Mouse (Mus musculus) hindbrain, embryonic 10.5 days (tissue): ENCODE measurements around the gene Smcr8. TPM values are rescaled to one million over a fixed set of nuclear protein-coding genes. Genes with fewer than 3 reads are reported as not detected.

ENCODE experiments used
- DNase-seq: peaks from one replicate; pipeline ENCODE4 v3.0.0-alpha.2; 2017; ENCODE audit warnings: low spot score
- H3K27ac ChIP-seq: fragments of 300-500 bp; sonication (generic); 2 replicates; pipeline ENCODE4 v1.5.1; 2016; ENCODE audit warnings: mild to moderate bottlenecking, moderate library complexity
- H3K27me3 ChIP-seq: fragments of 300-500 bp; sonication (generic); 2 replicates; pipeline ENCODE4 v1.6.1; 2016; ENCODE audit warnings: mild to moderate bottlenecking; ENCODE audit not compliant: poor library complexity, insufficient read depth, severe bottlenecking
- H3K36me3 ChIP-seq: fragments of 300-500 bp; sonication (generic); 2 replicates; pipeline ENCODE4 v1.6.1; 2016; ENCODE audit warnings: mild to moderate bottlenecking, moderate library complexity
- H3K4me1 ChIP-seq: fragments of 300-500 bp; sonication (generic); replicated peaks from 2 replicates; pipeline ENCODE4 v1.6.1; 2016; ENCODE audit warnings: mild to moderate bottlenecking
- H3K4me3 ChIP-seq: fragments of 300-500 bp; sonication (generic); 2 replicates; pipeline ENCODE4 v1.5.1; 2016; ENCODE audit warnings: mild to moderate bottlenecking, moderate library complexity
- H3K9me3 ChIP-seq: fragments of 300-500 bp; sonication (generic); 2 replicates; pipeline ENCODE4 v1.6.1; 2016; ENCODE audit warnings: mild to moderate bottlenecking, moderate library complexity
- WGBS: fragments of 180-500 bp; shearing (Covaris S2); methylation state at CpG from one replicate; pipeline ENCODE4 v1.1.7; 2016; 5-methylcytosine and 5-hydroxymethylcytosine counted together
- polyA plus RNA-seq: library from polyadenylated mRNA; unstranded; fragments of >200 nt; fragmentation: Nextera tagmentation; extraction: Ambion mirVana; gene quantifications from 2 replicates; pipeline ENCODE4 v1.2.1, GENCODE M21; 2016

The Smcr8 gene
- polyA plus RNA-seq, 1 experiment from 2014 or later, result 6.9 TPM

DNA sequence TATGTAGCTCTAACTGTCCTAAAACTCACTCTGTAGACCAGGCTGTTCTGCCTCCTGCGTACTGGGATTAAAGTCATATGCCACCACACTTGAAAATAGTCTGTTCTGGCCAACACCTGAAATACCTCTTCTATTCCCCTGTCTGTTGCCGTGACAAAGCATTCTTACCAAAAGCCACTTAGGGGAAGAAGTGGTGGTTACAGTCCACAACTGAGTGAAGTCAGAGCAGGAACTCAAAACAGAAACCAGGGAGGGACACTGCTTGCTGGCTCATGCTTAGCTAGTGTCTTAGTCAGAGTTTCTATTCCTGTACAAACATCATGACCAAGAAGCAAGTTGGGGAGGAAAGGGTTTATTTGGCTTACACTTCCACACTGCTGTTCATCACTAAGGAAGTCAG, 8.0 kb upstream of the Smcr8 start:
- no peak for DNase-seq
- Histone ChIP-seq H3K4me3 (no peak overlapping the region), H3K27ac (no peak overlapping the region), H3K4me1 (0 out of 2 replicates have a peak, but pooled peaks cover 3% of the 10 kb centered on the region), H3K9me3 (peaks cover 4% of the 10 kb centered on the region; the same call in 1 of the 2 replicates), H3K27me3 (no peaks in the 10 kb centered on the region), H3K36me3 (peaks cover 15% of the 10 kb centered on the region)
- WGBS, result 93% methylated on average over 2 of the region's 2 CpGs

DNA sequence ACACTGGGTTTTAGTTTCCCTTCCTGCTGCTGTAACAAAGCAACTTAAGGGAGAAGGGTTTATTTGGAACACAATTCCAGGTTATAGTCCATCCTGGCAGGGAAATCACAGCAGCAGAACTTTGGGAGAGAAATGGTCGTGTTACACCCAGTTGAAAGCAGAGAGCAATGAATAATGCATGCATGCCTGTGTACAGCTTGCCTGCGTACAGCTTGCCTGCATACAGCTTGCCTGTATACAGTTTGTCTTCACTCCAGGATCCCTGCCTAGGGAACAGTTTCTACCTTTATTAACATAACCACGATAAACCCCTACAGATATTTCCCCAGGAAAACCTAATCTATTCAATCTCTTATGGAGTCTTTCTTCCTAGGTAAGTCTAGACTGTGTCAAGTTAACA, 6.5 kb upstream of the Smcr8 start:
- no peak for DNase-seq
- Histone ChIP-seq H3K36me3 (peaks cover 7% of the 10 kb centered on the region; the same call in 1 of the 2 replicates), H3K9me3 (no peaks in the 10 kb centered on the region), H3K27me3 (no peaks in the 10 kb centered on the region), H3K4me3 (no peak overlapping the region), H3K4me1 (peaks cover 13% of the 10 kb centered on the region), H3K27ac (no peak overlapping the region)
- WGBS, result 91% methylated on average over 3 of the region's 3 CpGs

DNA sequence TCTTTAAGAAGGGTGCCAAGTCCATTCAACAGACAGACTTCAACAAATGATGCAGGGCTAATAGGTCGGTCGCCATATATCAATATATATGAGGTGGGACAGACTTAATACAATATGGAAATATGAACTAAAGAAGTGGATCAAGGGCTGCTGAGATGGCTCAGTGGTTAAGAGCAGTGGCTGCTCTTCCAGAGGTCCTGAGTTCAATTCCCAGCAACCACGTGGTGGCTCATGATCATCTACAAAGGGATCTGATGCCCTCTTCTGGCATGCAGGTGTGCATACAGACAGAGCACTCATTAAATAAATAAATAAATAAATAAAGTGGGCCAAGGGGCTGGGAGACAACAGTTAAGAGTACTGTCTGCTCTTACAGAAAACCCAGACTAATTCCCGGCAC, 5.2 kb upstream of the Smcr8 start:
- DNase-seq, result no peak
- no peak overlapping the region for H3K4me3 ChIP-seq
- no peaks in the 10 kb centered on the region for H3K27me3 ChIP-seq
- H3K27ac ChIP-seq, result no peak overlapping the region
- H3K4me1 ChIP-seq, result peaks cover 21% of the 10 kb centered on the region
- WGBS, result 83% methylated on average over 4 of the region's 4 CpGs
- H3K36me3 ChIP-seq, result no peaks in the 10 kb centered on the region
- H3K9me3 ChIP-seq, result no peaks in the 10 kb centered on the region

DNA sequence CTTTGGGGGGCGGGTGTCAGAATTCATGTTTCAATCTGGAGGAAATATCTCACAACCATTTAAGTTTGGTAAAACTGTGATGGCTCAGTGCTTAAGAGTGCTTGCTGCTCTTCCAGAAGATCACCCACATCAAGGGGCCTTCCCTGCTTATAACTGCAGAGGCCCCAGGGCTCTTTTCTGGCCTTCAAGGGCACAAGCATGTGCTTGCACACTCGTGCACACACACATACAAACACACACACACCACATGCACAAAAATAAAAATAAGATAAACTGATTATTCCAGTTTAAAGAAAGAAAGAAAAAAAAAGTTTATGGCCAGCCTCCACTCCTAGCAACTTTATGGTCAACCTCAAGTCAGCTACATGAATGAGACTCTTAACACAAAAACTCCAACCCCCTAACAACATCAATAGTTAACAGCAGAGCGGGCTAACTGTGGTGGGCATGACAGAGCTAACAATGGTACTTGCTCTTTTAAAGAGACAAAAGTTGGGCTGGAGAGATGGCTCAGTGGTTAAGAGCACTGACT, 3.1 kb upstream of the Smcr8 start:
- Histone ChIP-seq H3K27ac (no peak overlapping the region), H3K27me3 (no peaks in the 10 kb centered on the region), H3K9me3 (no peaks in the 10 kb centered on the region), H3K36me3 (peaks cover 10% of the 10 kb centered on the region), H3K4me3 (no peak overlapping the region), H3K4me1 (peaks cover 36% of the 10 kb centered on the region)
- DNase-seq, result no peak
- 85% methylated on average over 3 of the region's 3 CpGs for WGBS

DNA sequence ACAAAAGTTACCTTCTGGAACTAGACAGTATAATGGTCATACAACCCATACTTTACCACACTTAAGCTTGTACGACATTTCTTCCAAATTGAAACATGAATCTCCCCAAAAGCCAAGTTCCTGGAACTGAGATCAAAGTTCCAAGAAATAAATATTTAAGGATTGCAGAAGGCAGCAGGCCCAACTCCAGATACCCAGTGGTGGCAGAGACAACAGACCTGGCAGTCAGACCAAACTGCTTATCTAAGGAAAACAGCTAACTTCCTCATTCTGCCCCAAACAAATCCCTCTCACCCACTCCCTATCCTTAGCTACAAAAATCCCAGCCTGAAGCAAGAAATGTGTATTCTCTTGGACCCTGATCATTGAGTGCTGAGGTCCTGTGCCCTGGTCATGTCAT, 2.5 kb upstream of the Smcr8 start:
- peak overlapping the region; percentile 81 for H3K4me3 ChIP-seq
- WGBS, result 79% methylated on average over 1 of the region's 1 CpGs

DNA sequence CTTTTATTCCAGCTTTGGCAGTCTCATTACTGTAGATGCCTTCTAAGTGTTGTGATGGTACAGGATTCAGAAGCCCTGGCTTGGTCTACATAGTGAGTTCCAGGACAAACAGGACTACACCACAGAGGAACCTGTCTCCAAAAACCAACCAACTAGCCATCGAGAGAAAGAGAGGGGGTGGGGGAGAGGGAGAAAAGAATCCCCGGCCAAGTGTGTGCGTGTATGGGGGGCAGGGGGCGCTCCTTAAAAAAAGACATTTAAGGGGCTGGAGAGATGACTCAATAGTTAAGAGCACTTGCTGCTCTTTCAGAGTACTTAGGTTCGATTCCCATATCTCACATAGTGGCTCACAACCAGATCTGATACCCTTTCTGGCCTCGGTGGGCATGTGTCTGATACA, 1.7 kb upstream of the Smcr8 start:
- H3K4me1 ChIP-seq, result peaks cover 50% of the 10 kb centered on the region
- 47% methylated on average over 6 of the region's 6 CpGs for WGBS

More for the DNA sequence above, 2.5 kb upstream of the Smcr8 start:
- Histone ChIP-seq H3K4me1 (peaks cover 42% of the 10 kb centered on the region), H3K27ac (no peak overlapping the region), H3K27me3 (no peaks in the 10 kb centered on the region), H3K36me3 (peaks cover 16% of the 10 kb centered on the region), H3K9me3 (no peaks in the 10 kb centered on the region)
- no peak for DNase-seq

DNA sequence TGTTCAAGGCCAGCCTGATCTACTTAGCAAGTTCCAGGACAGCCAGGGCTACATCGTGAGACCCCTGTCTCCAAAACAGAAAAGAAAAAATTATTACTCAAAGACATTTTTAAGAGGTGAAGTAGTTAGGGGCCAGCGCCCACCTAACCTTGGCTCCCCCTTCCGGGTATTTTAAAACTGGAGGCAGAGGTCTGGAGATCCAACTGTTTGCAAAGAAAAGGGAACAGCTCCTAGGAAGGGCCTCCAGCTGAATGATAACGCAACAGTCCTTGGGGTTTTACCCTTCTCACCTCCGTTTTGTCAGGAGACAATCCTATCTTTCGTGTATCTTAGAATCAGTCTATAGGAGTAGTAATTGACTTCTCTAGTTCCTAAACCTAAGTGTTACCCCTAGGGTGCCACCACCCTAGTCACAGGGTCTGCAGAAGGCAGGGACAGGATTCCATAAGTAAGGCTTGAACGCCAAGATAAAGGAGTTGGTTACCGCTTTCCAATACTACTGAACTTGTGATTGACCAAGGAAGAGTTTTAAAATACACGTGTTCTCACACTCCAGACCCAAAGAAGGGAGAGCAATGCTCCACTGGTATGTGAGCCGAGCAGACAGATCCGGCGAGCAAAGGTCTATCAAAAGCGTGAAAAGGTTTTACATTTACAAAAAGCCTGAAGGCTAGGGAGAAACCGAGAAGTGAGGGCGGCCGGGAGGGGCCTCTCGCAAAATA, 1.1 kb upstream of the Smcr8 start:
- Histone ChIP-seq H3K4me1 (peaks cover 57% of the 10 kb centered on the region), H3K27ac (peak overlapping the region; percentile 87), H3K9me3 (no peaks in the 10 kb centered on the region), H3K4me3 (peak overlapping the region; percentile 81), H3K36me3 (peaks cover 28% of the 10 kb centered on the region), H3K27me3 (no peaks in the 10 kb centered on the region)
- DNase-seq, result no peak
- 6% methylated on average over 17 of the region's 17 CpGs for WGBS

More for the DNA sequence above, 1.7 kb upstream of the Smcr8 start:
- no peak for DNase-seq
- Histone ChIP-seq H3K27ac (peak overlapping the region; percentile 87; the same call in 1 of the 2 replicates), H3K36me3 (peaks cover 23% of the 10 kb centered on the region), H3K4me3 (peak overlapping the region; percentile 81), H3K9me3 (no peaks in the 10 kb centered on the region), H3K27me3 (no peaks in the 10 kb centered on the region)

DNA sequence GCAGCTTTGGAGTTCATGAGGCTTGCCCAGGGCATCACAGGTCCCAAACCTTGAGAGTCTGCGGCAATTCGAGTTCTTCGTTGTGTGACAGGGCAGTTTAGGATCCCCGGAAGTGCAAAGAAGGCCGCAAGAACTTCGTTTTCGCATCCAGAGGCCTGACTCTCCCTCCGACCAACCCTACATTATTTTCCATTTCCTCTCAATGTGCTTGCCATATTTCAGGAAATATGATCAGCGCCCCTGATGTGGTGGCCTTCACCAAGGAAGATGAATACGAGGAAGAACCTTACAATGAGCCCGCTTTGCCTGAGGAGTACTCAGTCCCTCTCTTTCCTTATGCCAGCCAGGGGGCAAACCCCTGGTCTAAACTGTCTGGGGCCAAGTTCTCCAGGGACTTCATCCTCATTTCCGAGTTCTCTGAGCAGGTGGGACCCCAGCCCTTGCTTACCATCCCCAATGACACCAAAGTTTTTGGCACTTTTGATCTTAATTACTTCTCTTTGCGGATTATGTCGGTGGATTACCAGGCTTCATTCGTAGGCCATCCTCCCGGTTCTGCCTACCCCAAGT, 562 bp downstream of the Smcr8 start:
- H3K36me3 ChIP-seq, result peaks cover 44% of the 10 kb centered on the region

DNA sequence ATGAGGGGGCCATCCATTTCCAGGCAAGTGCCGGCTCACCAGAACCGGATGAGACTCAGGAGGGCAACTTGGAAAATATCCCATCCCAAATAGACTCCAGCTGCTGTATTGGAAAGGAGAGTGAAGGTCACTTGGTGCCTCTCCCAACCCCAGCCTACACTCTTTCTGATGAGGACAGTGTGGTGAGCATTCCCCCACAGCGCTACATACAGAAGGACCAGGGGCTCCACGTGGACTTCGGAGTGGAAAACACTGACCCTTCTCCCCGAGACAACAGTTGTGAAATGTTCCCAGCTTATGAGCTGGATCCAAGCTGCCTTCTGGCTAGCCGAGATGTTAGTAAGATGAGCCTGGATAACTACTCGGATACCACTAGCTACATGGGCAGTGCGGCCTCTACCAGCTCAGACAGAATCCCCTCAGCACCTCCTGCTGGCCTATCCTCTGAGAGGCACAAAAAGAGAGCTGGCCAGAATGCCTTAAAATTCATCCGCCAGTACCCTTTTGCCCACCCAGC, 2.4 kb downstream of the Smcr8 start:
- WGBS, result 91% methylated on average over 10 of the region's 10 CpGs
- H3K27me3 ChIP-seq, result no peaks in the 10 kb centered on the region
- no peak overlapping the region for H3K27ac ChIP-seq
- peaks cover 69% of the 10 kb centered on the region for H3K4me1 ChIP-seq
- no peak for DNase-seq
- no peaks in the 10 kb centered on the region for H3K9me3 ChIP-seq
- H3K4me3 ChIP-seq, result peak overlapping the region; percentile 81
- peaks cover 63% of the 10 kb centered on the region for H3K36me3 ChIP-seq

More for the DNA sequence above, 562 bp downstream of the Smcr8 start:
- Histone ChIP-seq H3K27me3 (no peaks in the 10 kb centered on the region), H3K9me3 (no peaks in the 10 kb centered on the region), H3K4me3 (peak overlapping the region; percentile 81), H3K4me1 (peaks cover 73% of the 10 kb centered on the region), H3K27ac (peak overlapping the region; percentile 87)
- WGBS, result 28% methylated on average over 16 of the region's 16 CpGs
- DNase-seq, result no peak

DNA sequence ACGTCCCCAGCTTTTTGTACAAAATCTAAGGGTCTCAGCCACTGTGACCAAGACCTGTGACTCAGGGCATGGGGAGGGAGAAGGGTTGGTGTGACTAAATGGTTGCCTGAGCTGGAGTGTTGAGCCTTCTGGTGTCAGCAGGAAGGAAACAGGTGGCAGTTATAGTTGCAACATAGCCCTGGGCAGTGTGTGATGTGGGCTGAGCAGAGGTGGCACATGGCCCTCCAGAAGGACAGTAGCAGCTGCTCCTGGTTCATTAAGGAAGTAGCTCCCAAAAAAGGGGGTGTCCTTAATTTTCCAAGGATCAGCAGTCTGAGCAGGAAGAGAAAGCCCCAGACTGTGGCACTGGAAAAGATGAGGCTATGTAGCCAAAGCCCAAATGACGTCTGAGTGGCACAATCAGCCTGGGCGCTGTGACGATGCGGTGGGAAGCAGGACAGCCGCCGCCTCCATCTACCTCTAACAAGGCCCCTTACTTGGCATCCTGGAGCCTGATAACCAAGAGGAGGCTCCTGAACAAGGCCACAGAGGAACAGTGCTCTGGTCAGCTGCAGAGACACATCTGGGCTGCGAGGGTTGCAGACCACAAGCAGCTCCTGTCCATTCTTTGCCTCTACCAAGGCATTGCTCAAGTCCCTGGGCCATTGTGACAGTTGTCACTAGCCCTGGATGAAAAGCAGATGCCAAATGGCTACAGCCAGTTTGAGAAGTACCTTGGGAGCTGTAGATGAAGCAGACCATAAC, 7.0 kb downstream of the Smcr8 start:
- WGBS, result 91% methylated on average over 8 of the region's 8 CpGs
- Histone ChIP-seq H3K27ac (no peak overlapping the region), H3K9me3 (no peaks in the 10 kb centered on the region), H3K4me3 (no peak overlapping the region), H3K36me3 (peaks cover 96% of the 10 kb centered on the region), H3K4me1 (peaks cover 44% of the 10 kb centered on the region), H3K27me3 (no peaks in the 10 kb centered on the region)
- no peak for DNase-seq

DNA sequence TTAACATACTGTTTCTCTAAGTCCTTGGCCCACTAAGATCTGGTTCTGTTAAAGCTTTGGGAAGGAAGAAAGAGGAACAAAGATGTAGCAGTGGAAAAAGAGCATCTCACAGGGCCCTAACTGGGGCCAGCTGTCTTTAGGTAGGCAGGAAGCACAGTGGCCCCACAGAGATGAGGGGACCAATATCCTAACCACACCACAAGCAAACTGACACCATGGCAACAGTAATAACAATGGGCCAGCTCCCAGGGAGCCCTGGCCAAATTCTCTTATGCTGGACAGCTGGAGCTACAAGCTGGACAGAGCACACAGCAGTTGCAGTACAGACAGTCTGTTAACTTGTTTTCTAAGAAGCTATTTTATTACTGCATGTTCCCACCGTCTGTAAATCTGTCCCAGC, 10.3 kb downstream of the Smcr8 start:
- Histone ChIP-seq H3K4me1 (peaks cover 11% of the 10 kb centered on the region), H3K9me3 (no peaks in the 10 kb centered on the region), H3K4me3 (no peak overlapping the region), H3K27ac (no peak overlapping the region), H3K36me3 (peaks cover 96% of the 10 kb centered on the region), H3K27me3 (no peaks in the 10 kb centered on the region)
- WGBS, result 75% methylated on average over 1 of the region's 1 CpGs
- DNase-seq, result peak; percentile 24

DNA sequence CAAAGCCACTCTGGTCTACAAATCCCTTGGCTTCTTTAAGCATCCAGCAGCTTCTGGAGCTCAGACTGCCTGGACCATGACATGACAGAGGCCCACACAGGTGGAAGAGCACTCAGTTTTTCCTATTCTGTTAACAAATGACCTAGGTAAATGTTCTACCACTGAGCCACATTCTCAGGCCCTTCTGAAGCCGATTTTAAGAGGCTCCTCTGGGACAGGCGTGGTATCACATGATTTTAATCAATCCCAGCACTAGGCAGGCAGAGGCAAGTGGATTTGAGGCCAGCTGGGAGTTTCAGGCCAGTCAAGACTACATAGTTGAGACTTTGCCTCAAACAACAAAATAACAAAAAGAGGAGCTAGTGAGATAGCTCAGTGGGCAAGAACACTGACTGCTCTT, 13.1 kb downstream of the Smcr8 start:
- H3K36me3 ChIP-seq, result peaks cover 94% of the 10 kb centered on the region
- WGBS, result 85% methylated on average over 2 of the region's 2 CpGs
- no peak overlapping the region for H3K4me3 ChIP-seq
- no peaks in the 10 kb centered on the region for H3K9me3 ChIP-seq
- H3K27ac ChIP-seq, result no peak overlapping the region
- peaks cover 9% of the 10 kb centered on the region; the same call in 1 of the 2 replicates for H3K4me1 ChIP-seq
- DNase-seq, result no peak
- no peaks in the 10 kb centered on the region for H3K27me3 ChIP-seq
